Mouse (Mus musculus): ENCODE data around the gene Gid4. TPM values are rescaled to one million over a fixed set of nuclear protein-coding genes. Genes with fewer than 3 reads are reported as not detected.

Gid4 gene
- polyA plus RNA-seq, 1 experiment from 2014 or later: 20.0 TPM

GRCm38 (mm10) chr11:60475668-60476362, 58.9 kb downstream of the Gid4 start:
- no peak overlapping the region for H3K9ac ChIP-seq (ENCODE audit: low read length)
- no peak overlapping the region for H3K27ac ChIP-seq (ENCODE audit: low read length)
- H3K4me3 ChIP-seq (replicated peaks; ENCODE audit: low read length): no peak overlapping the region
- no peaks in the 10 kb centered on the region for H3K36me3 ChIP-seq (ENCODE audit: control insufficient read depth, insufficient read depth, low read length)
- H3K4me1 ChIP-seq (ENCODE audit: control insufficient read depth, insufficient read depth, low read length): peaks cover 2% of the 10 kb centered on the region; the same call in 1 of the 2 replicates
- H3K27me3 ChIP-seq (ENCODE audit: control insufficient read depth, insufficient read depth, low read length): no peaks in the 10 kb centered on the region
- WGBS: 82% methylated on average over 5 of the region's 5 CpGs
- H3K4me2 ChIP-seq (ENCODE audit: low read depth, low read length): no peak overlapping the region
- ATAC-seq (ENCODE audit: insufficient read depth, low FRiP score): no peak
- H3K9me3 ChIP-seq (replicated peaks; ENCODE audit: control insufficient read depth, low read length): no peaks in the 10 kb centered on the region

GRCm38 (mm10) chr11:60478121-60478520, 61.2 kb downstream of the Gid4 start:
- Histone ChIP-seq H3K27ac (ENCODE audit: low read length) (no peak overlapping the region), H3K9me3 (replicated peaks; ENCODE audit: control insufficient read depth, low read length) (no peaks in the 10 kb centered on the region), H3K36me3 (ENCODE audit: control insufficient read depth, insufficient read depth, low read length) (no peaks in the 10 kb centered on the region), H3K27me3 (ENCODE audit: control insufficient read depth, insufficient read depth, low read length) (no peaks in the 10 kb centered on the region), H3K4me3 (replicated peaks; ENCODE audit: low read length) (peak overlapping the region; percentile 26), H3K4me1 (ENCODE audit: control insufficient read depth, insufficient read depth, low read length) (peaks cover 2% of the 10 kb centered on the region; the same call in 1 of the 2 replicates), H3K4me2 (ENCODE audit: low read depth, low read length) (peak overlapping the region; percentile 46), H3K9ac (ENCODE audit: low read length) (peak overlapping the region; percentile 52)
- WGBS: 29% methylated on average over 17 of the region's 17 CpGs
- ATAC-seq (ENCODE audit: insufficient read depth, low FRiP score): peak; percentile 58; the same call in 1 of the 2 replicates

- H3K4me1 ChIP-seq (ENCODE audit: control insufficient read depth, insufficient read depth, low read length): no peaks in the 10 kb centered on the region
- WGBS: 60% methylated on average over 3 of the region's 3 CpGs
- H3K9ac ChIP-seq (ENCODE audit: low read length): no peak overlapping the region
- H3K9me3 ChIP-seq (replicated peaks; ENCODE audit: control insufficient read depth, low read length): no peaks in the 10 kb centered on the region
- H3K4me2 ChIP-seq (ENCODE audit: low read depth, low read length): no peak overlapping the region
- no peaks in the 10 kb centered on the region for H3K27me3 ChIP-seq (ENCODE audit: control insufficient read depth, insufficient read depth, low read length)
- no peak for ATAC-seq (ENCODE audit: insufficient read depth, low FRiP score)
- no peak overlapping the region for H3K27ac ChIP-seq (ENCODE audit: low read length)
- no peaks in the 10 kb centered on the region for H3K36me3 ChIP-seq (ENCODE audit: control insufficient read depth, insufficient read depth, low read length)
- H3K4me3 ChIP-seq (replicated peaks; ENCODE audit: low read length): no peak overlapping the region
Measured at GRCm38 (mm10) chr11:60486267-60486666, 69.3 kb downstream of the Gid4 start.

GRCm38 (mm10) chr11:60492726-60493125, 75.8 kb downstream of the Gid4 start:
- Histone ChIP-seq H3K9ac (ENCODE audit: low read length) (no peak overlapping the region), H3K4me2 (ENCODE audit: low read depth, low read length) (no peak overlapping the region), H3K27me3 (ENCODE audit: control insufficient read depth, insufficient read depth, low read length) (no peaks in the 10 kb centered on the region), H3K4me3 (replicated peaks; ENCODE audit: low read length) (no peak overlapping the region), H3K27ac (ENCODE audit: low read length) (no peak overlapping the region), H3K36me3 (ENCODE audit: control insufficient read depth, insufficient read depth, low read length) (no peaks in the 10 kb centered on the region), H3K9me3 (replicated peaks; ENCODE audit: control insufficient read depth, low read length) (no peaks in the 10 kb centered on the region), H3K4me1 (ENCODE audit: control insufficient read depth, insufficient read depth, low read length) (no peaks in the 10 kb centered on the region)
- 90% methylated on average over 5 of the region's 5 CpGs for WGBS
- no peak for ATAC-seq (ENCODE audit: insufficient read depth, low FRiP score)

GRCm38 (mm10) chr11:60495692-60496091, 78.7 kb downstream of the Gid4 start:
- Histone ChIP-seq H3K9ac (ENCODE audit: low read length) (no peak overlapping the region), H3K27ac (ENCODE audit: low read length) (no peak overlapping the region), H3K4me2 (ENCODE audit: low read depth, low read length) (no peak overlapping the region), H3K27me3 (ENCODE audit: control insufficient read depth, insufficient read depth, low read length) (no peaks in the 10 kb centered on the region), H3K9me3 (replicated peaks; ENCODE audit: control insufficient read depth, low read length) (no peaks in the 10 kb centered on the region), H3K36me3 (ENCODE audit: control insufficient read depth, insufficient read depth, low read length) (no peaks in the 10 kb centered on the region), H3K4me3 (replicated peaks; ENCODE audit: low read length) (no peak overlapping the region), H3K4me1 (ENCODE audit: control insufficient read depth, insufficient read depth, low read length) (no peaks in the 10 kb centered on the region)
- 54% methylated on average over 2 of the region's 2 CpGs for WGBS
- no peak for ATAC-seq (ENCODE audit: insufficient read depth, low FRiP score)

Other genes with a start within 250 kb of the Gid4 start
- gene Srebf1, start 194.6 kb upstream of the Gid4 start, polyA plus RNA-seq (2015; fragmentation: Nextera tagmentation; extraction: Ambion mirVana): 63.4 and 69.8 TPM in 2 replicates
- gene Tom1l2, start 64.2 kb upstream of the Gid4 start, polyA plus RNA-seq (2015; fragmentation: Nextera tagmentation; extraction: Ambion mirVana): 29.9 and 35.8 TPM in 2 replicates
- 1.4 TPM in 2 replicates for gene Drc3, start 63.8 kb upstream of the Gid4 start, polyA plus RNA-seq (2015; fragmentation: Nextera tagmentation; extraction: Ambion mirVana)
- 51.2 and 52.6 TPM in 2 replicates for gene Atpaf2, start 1.3 kb downstream of the Gid4 start, polyA plus RNA-seq (2015; fragmentation: Nextera tagmentation; extraction: Ambion mirVana)
- 84.7 and 92.2 TPM in 2 replicates for gene Drg2, start 37.4 kb downstream of the Gid4 start, polyA plus RNA-seq (2015; fragmentation: Nextera tagmentation; extraction: Ambion mirVana)
- gene Myo15, start 52.2 kb downstream of the Gid4 start, polyA plus RNA-seq (2015; fragmentation: Nextera tagmentation; extraction: Ambion mirVana): 0.10 and 0.19 TPM in 2 replicates
- 26.3 and 26.7 TPM in 2 replicates for gene Alkbh5, start 119.2 kb downstream of the Gid4 start, polyA plus RNA-seq (2015; fragmentation: Nextera tagmentation; extraction: Ambion mirVana)